Mouse (Mus musculus): ENCODE measurements around the gene Gm7861. TPM values are rescaled to one million over a fixed set of nuclear protein-coding genes. Genes with fewer than 3 reads are reported as not detected.
"Not testable (repeated sequence)": the region's sequence is repeated elsewhere in the genome, so short reads cannot be mapped to it uniquely, and the experiment has no call there.

Gm7861 gene
- polyA plus RNA-seq (2015; fragmentation: Nextera tagmentation; extraction: Ambion mirVana): not detected in 2 replicates

DNA sequence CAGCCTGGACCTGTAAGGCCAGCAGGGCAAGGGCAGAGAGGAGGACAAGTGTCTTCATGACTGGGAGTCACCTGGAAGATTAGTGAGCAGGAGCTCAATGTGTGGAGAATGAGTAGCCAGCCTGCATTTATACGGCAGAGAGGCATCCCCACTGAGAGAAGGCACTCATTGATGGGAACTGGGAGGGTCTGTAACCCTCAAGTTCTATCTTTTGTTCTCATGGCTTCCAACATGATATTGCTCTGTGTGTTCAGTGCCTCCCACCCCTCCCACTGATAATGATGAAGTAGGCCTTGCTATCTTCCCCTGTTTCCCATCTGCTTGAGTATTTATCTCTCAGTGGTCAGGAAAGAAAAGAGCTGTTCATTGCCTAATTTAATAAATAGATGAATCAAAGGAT is at the start of gene Gm7861:
Gene Gm7861 (minus strand): TSS at position 101 of the 400 bp plus-strand sequence.
- not testable (repeated sequence) for H3K27ac ChIP-seq; ATAC-seq (replicated peaks; ENCODE audit: low FRiP score); H3K36me3 ChIP-seq; H3K9me3 ChIP-seq (replicated peaks); H3K27me3 ChIP-seq; H3K4me1 ChIP-seq; H3K9ac ChIP-seq; H3K4me3 ChIP-seq (replicated peaks); H3K4me2 ChIP-seq
- WGBS: no CpG with 5 or more reads among the region's 1 CpGs

DNA sequence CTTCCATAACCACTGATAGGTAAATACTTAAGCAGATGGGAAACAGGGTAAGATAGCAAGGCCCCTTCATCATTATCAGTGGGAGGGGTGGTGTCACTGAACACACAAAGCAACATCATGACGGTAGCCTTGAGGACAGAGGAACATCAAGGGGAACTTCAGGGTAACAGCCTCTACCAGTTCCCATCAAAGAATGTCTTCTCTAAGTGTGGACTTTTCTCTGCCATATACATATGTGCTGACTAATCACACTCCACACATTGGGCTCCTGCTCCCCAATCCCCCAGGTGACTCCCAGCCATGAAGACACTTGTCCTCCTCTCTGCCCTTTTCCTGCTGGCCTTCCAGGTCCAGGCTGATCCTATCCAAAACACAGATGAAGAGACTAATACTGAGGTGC is 23.6 kb upstream of the Gm7861 start, which contains the start of gene Defa26:
Gene Defa26 (plus strand): TSS at position 301 of the 400 bp plus-strand sequence.
- not testable (repeated sequence) for H3K4me1 ChIP-seq; ATAC-seq (replicated peaks; ENCODE audit: low FRiP score); H3K4me2 ChIP-seq; H3K27me3 ChIP-seq; H3K4me3 ChIP-seq (replicated peaks); H3K9ac ChIP-seq; H3K36me3 ChIP-seq; H3K27ac ChIP-seq; H3K9me3 ChIP-seq (replicated peaks)
- 100% methylated on average over 1 of the region's 1 CpGs for WGBS

DNA sequence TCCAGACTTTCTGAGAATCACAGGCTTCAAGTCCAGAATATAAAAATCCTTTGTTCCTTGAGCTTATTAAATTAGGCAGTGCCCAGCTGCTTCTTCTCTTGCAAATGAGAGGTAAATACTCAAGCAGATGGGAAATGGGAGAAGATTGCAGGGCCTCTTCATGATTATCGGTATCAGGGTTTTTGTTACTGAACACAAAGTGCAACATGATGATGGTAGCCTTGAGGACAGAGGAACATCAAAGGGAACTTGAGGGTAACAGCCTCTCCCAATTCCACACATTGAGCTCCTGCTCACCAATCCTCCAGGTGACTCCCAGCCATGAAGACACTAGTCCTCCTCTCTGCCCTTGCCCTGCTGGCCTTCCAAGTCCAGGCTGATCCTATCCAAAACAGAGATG is 11.6 kb downstream of the Gm7861 start, which contains the start of gene Defa28:
Gene Defa28 (plus strand): TSS at position 301 of the 400 bp plus-strand sequence.
- not testable (repeated sequence) for H3K36me3 ChIP-seq; H3K27me3 ChIP-seq; H3K9me3 ChIP-seq (replicated peaks); H3K4me3 ChIP-seq (replicated peaks); H3K9ac ChIP-seq; H3K4me1 ChIP-seq; ATAC-seq (replicated peaks; ENCODE audit: low FRiP score); H3K4me2 ChIP-seq; H3K27ac ChIP-seq
- WGBS: no CpG with 5 or more reads among the region's 1 CpGs

DNA sequence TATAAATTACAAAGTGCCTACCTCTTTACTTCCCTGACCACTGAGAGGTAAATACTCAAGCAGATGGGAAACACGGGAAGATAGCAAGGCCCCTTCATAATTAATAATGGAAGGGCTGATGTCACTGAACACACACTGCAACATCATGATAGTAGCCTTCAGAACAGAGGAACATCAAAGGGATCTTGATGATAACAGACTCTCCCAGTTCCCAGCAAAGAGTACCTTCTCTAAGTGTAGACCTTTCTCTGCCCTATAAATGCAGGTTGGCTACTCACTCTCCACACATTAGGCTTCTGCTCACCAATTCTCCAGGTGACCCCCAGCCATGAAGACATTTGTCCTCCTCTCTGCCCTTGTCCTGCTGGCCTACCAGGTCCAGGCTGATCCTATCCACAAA is 29.2 kb downstream of the Gm7861 start, which contains the start of gene Defa37:
Gene Defa37 (plus strand): TSS at position 301 of the 400 bp plus-strand sequence.
- H3K27me3 ChIP-seq: not testable (repeated sequence)
- WGBS: no CpG with 5 or more reads among the region's 1 CpGs

More for the DNA sequence above, 29.2 kb downstream of the Gm7861 start, which contains the start of gene Defa37:
- H3K27ac ChIP-seq; H3K9me3 ChIP-seq (replicated peaks); H3K36me3 ChIP-seq; ATAC-seq (replicated peaks; ENCODE audit: low FRiP score); H3K9ac ChIP-seq; H3K4me3 ChIP-seq (replicated peaks); H3K4me1 ChIP-seq; H3K4me2 ChIP-seq: not testable (repeated sequence)

Other genes with a start within 250 kb of the Gm7861 start
- gene Defa2, start 216.0 kb downstream of the Gm7861 start, polyA plus RNA-seq (2015; fragmentation: Nextera tagmentation; extraction: Ambion mirVana): not detected in 2 replicates
- not detected in 2 replicates for gene Defa33, start 202.7 kb downstream of the Gm7861 start, polyA plus RNA-seq (2015; fragmentation: Nextera tagmentation; extraction: Ambion mirVana)
- not detected in 2 replicates for gene Defa36, start 167.1 kb downstream of the Gm7861 start, polyA plus RNA-seq (2015; fragmentation: Nextera tagmentation; extraction: Ambion mirVana)
- gene Gm7849, start 137.9 kb downstream of the Gm7861 start, polyA plus RNA-seq (2015; fragmentation: Nextera tagmentation; extraction: Ambion mirVana): not detected in 2 replicates
- gene Defa20, start 85.2 kb downstream of the Gm7861 start, polyA plus RNA-seq (2015; fragmentation: Nextera tagmentation; extraction: Ambion mirVana): not detected in 2 replicates
- gene Defa32, start 65.5 kb downstream of the Gm7861 start, polyA plus RNA-seq (2015; fragmentation: Nextera tagmentation; extraction: Ambion mirVana): not detected in 2 replicates
- not detected in 2 replicates for gene Defa37, start 29.1 kb downstream of the Gm7861 start, polyA plus RNA-seq (2015; fragmentation: Nextera tagmentation; extraction: Ambion mirVana)
- gene Defa28, start 11.5 kb downstream of the Gm7861 start, polyA plus RNA-seq (2015; fragmentation: Nextera tagmentation; extraction: Ambion mirVana): not detected in 2 replicates
- not detected in 2 replicates for gene Defa26, start 23.7 kb upstream of the Gm7861 start, polyA plus RNA-seq (2015; fragmentation: Nextera tagmentation; extraction: Ambion mirVana)
- gene Defa17, start 61.3 kb upstream of the Gm7861 start, polyA plus RNA-seq (2015; fragmentation: Nextera tagmentation; extraction: Ambion mirVana): not detected in 2 replicates
- gene Defa34, start 71.3 kb upstream of the Gm7861 start, polyA plus RNA-seq (2015; fragmentation: Nextera tagmentation; extraction: Ambion mirVana): not detected in 2 replicates
- gene AY761184, start 109.1 kb upstream of the Gm7861 start, polyA plus RNA-seq (2015; fragmentation: Nextera tagmentation; extraction: Ambion mirVana): not detected in 2 replicates
- gene Defa24, start 140.0 kb upstream of the Gm7861 start, polyA plus RNA-seq (2015; fragmentation: Nextera tagmentation; extraction: Ambion mirVana): not detected in 2 replicates
- gene Defb50, start 229.0 kb upstream of the Gm7861 start, polyA plus RNA-seq (2015; fragmentation: Nextera tagmentation; extraction: Ambion mirVana): not detected in 2 replicates
- not detected in 2 replicates for gene Defb2, start 245.4 kb upstream of the Gm7861 start, polyA plus RNA-seq (2015; fragmentation: Nextera tagmentation; extraction: Ambion mirVana)

Data from kidney, embryonic 15.5 days (tissue).